Mouse (Mus musculus) limb, embryonic 11.5 days (tissue): ENCODE measurements around the gene H2afz. TPM values are rescaled to one million over a fixed set of nuclear protein-coding genes. Genes with fewer than 3 reads are reported as not detected.
"Not testable (repeated sequence)": the region's sequence is repeated elsewhere in the genome, so short reads cannot be mapped to it uniquely, and the experiment has no call there.

Experiments
- ATAC-seq: fragments of 200-750 bp; cut with Nextera tagmentation; 2 replicates; pipeline ENCODE4 v1.8.0; 2017; ENCODE audit warnings: low read depth; ENCODE audit not compliant: insufficient number of reproducible peaks, low FRiP score, low TSS enrichment
- DNase-seq: peaks from one replicate; pipeline ENCODE4 v3.0.0-alpha.2; 2015; ENCODE audit warnings: low spot score
- H3K27ac ChIP-seq: fragments of 300-500 bp; sonication (generic); replicated peaks from 2 replicates; pipeline ENCODE4 v1.5.1; 2014; ENCODE audit warnings: low read depth, mild to moderate bottlenecking, low read length
- H3K27me3 ChIP-seq: fragments of 300-500 bp; sonication (generic); 2 replicates; pipeline ENCODE4 v1.6.1; 2014; ENCODE audit warnings: mild to moderate bottlenecking, low read length, mixed read lengths; ENCODE audit not compliant: control insufficient read depth, insufficient read depth
- H3K36me3 ChIP-seq: fragments of 300-500 bp; sonication (generic); 2 replicates; pipeline ENCODE4 v1.6.1; 2014; ENCODE audit warnings: mild to moderate bottlenecking, low read length, moderate library complexity, mixed read lengths; ENCODE audit not compliant: control insufficient read depth, insufficient read depth
- H3K4me1 ChIP-seq: fragments of 300-500 bp; sonication (generic); 2 replicates; pipeline ENCODE4 v1.6.1; 2014; ENCODE audit warnings: low read length, mixed read lengths; ENCODE audit not compliant: control insufficient read depth, insufficient read depth
- H3K4me2 ChIP-seq: fragments of 300-500 bp; sonication (generic); 2 replicates; pipeline ENCODE4 v1.6.1; 2014; ENCODE audit warnings: low read depth, mild to moderate bottlenecking, moderate library complexity; ENCODE audit not compliant: severe bottlenecking
- H3K4me3 ChIP-seq: fragments of 300-500 bp; sonication (generic); 2 replicates; pipeline ENCODE4 v1.5.1; 2014; ENCODE audit warnings: low read depth, low read length
- H3K9ac ChIP-seq: fragments of 300-500 bp; sonication (generic); 2 replicates; pipeline ENCODE4 v1.6.1; 2014; ENCODE audit warnings: mild to moderate bottlenecking, low read length
- H3K9me3 ChIP-seq: fragments of 300-500 bp; sonication (generic); 2 replicates; pipeline ENCODE4 v1.6.1; 2016; ENCODE audit warnings: low read length; ENCODE audit not compliant: control insufficient read depth
- WGBS: fragments of 180-500 bp; shearing (Covaris S2); extraction: QIAGEN DNeasy Blood & Tissue Kit; methylation state at CpG from one replicate; pipeline ENCODE4 v1.1.7; 2014; 5-methylcytosine and 5-hydroxymethylcytosine counted together
- polyA plus RNA-seq: library from polyadenylated mRNA; unstranded; fragments of >200 nt; fragmentation: Nextera tagmentation; extraction: Ambion mirVana; gene quantifications from 2 replicates; pipeline ENCODE4 v1.2.1, GENCODE M21; 2014

H2afz gene
- polyA plus RNA-seq, 1 experiment from 2014 or later = 3,406 TPM

- no CpG with 5 or more reads among the region's 1 CpGs for WGBS
- not testable (repeated sequence) for DNase-seq, H3K27ac ChIP-seq, H3K4me3 ChIP-seq, H3K36me3 ChIP-seq, ATAC-seq, H3K27me3 ChIP-seq, H3K4me2 ChIP-seq, H3K9ac ChIP-seq, H3K9me3 ChIP-seq, H3K4me1 ChIP-seq
Observed at GRCm38 (mm10) chr3:137914567-137914966, 50.3 kb downstream of the H2afz start.

Other genes with a start within 250 kb of the H2afz start
- 6.0 and 8.0 TPM in 2 replicates for gene Ddit4l, start 242.9 kb upstream of the H2afz start, polyA plus RNA-seq
- not detected in 2 replicates for gene Gm21962, start 193.0 kb upstream of the H2afz start, polyA plus RNA-seq
- gene Dnajb14, start 3.2 kb downstream of the H2afz start, polyA plus RNA-seq = 10.4 and 12.7 TPM in 2 replicates
- gene Lamtor3, start 54.0 kb downstream of the H2afz start, polyA plus RNA-seq = 99.3 and 99.8 TPM in 2 replicates
- 3.0 and 4.2 TPM in 2 replicates for gene Dapp1, start 117.1 kb downstream of the H2afz start, polyA plus RNA-seq
- 0.16 and 0.18 TPM in 2 replicates for gene 1110002E22Rik, start 200.6 kb downstream of the H2afz start, polyA plus RNA-seq
- not detected in 2 replicates for gene Gm5105, start 202.9 kb downstream of the H2afz start, polyA plus RNA-seq